Mouse (Mus musculus) liver, embryonic 14 days (tissue): Measurements from ENCODE around the gene Mt4. TPM values are rescaled to one million over a fixed set of nuclear protein-coding genes. Genes with fewer than 3 reads are reported as not detected.

ENCODE experiments used
- polyA plus RNA-seq: library from polyadenylated mRNA; depleted of rRNA; stranded (reverse); fragments of >200 nt; gene quantifications from 2 replicates; pipeline ENCODE4 v1.2.3, GENCODE M21; 2012; rRNA removed

Mt4 gene
- polyA plus RNA-seq = 1.2 and 2.2 TPM in 2 replicates

GRCm38 (mm10) chr8:94136933-94137332 is at the start of gene Mt4:
Gene Mt4, plus strand, starts transcription at chr8:94137197.

GRCm38 (mm10) chr8:94098081-94098974 is 38.7 kb upstream of the Mt4 start, which contains the start of gene Bbs2:
Gene Bbs2, minus strand, starts transcription at chr8:94098928.

GRCm38 (mm10) chr8:94152513-94153300 is 15.7 kb downstream of the Mt4 start, which contains the start of gene Mt3:
Gene Mt3, plus strand, starts transcription at chr8:94152607.

GRCm38 (mm10) chr8:94172075-94172808 is 35.2 kb downstream of the Mt4 start, which contains the start of gene Mt2:
Gene Mt2, plus strand, starts transcription at chr8:94172664.

GRCm38 (mm10) chr8:94178857-94179712 is 42.1 kb downstream of the Mt4 start, which contains the start of gene Mt1:
Gene Mt1, plus strand, starts transcription at chr8:94179082.

Other genes starting within 250 kb of the Mt4 start
- 35.0 and 41.4 TPM in 2 replicates for gene Amfr, start 124.4 kb upstream of the Mt4 start, polyA plus RNA-seq
- 34.3 and 38.5 TPM in 2 replicates for gene Nudt21, start 100.2 kb upstream of the Mt4 start, polyA plus RNA-seq
- 3.1 and 3.3 TPM in 2 replicates for gene Ogfod1, start 100.0 kb upstream of the Mt4 start, polyA plus RNA-seq
- 4.1 and 4.4 TPM in 2 replicates for gene Bbs2, start 38.3 kb upstream of the Mt4 start, polyA plus RNA-seq
- gene Mt3, start 15.4 kb downstream of the Mt4 start, polyA plus RNA-seq = 0.18 and 0.37 TPM in 2 replicates
- 1,467 and 1,952 TPM in 2 replicates for gene Mt2, start 35.5 kb downstream of the Mt4 start, polyA plus RNA-seq
- 2,043 and 2,631 TPM in 2 replicates for gene Mt1, start 41.9 kb downstream of the Mt4 start, polyA plus RNA-seq
- 27.6 and 31.3 TPM in 2 replicates for gene Nup93, start 77.4 kb downstream of the Mt4 start, polyA plus RNA-seq
- 0.01 TPM in 2 replicates for gene Slc12a3, start 192.0 kb downstream of the Mt4 start, polyA plus RNA-seq
- gene Herpud1, start 249.2 kb downstream of the Mt4 start, polyA plus RNA-seq = 43.7 and 47.0 TPM in 2 replicates